Mouse (Mus musculus) stomach, embryonic 14.5 days (tissue): ENCODE data around the gene Trim69. TPM values are rescaled to one million over a fixed set of nuclear protein-coding genes. Genes with fewer than 3 reads are reported as not detected.
"Not testable (repeated sequence)": the region's sequence is repeated elsewhere in the genome, so short reads cannot be mapped to it uniquely, and the experiment has no call there.

ENCODE experiments used
- ATAC-seq: fragments of 200-750 bp; cut with Nextera tagmentation; 2 replicates; pipeline ENCODE4 v1.8.0; 2017; ENCODE audit warnings: low read depth, moderate TSS enrichment; ENCODE audit not compliant: insufficient number of reproducible peaks, insufficient read depth, low FRiP score
- H3K27ac ChIP-seq: fragments of 300-500 bp; sonication (generic); 2 replicates; pipeline ENCODE4 v1.5.1; 2014; ENCODE audit warnings: mild to moderate bottlenecking, low read length, moderate library complexity, mixed read lengths
- H3K27me3 ChIP-seq: fragments of 300-500 bp; sonication (generic); 2 replicates; pipeline ENCODE4 v1.6.1; 2014; ENCODE audit warnings: low read length, control low read depth, mixed read lengths; ENCODE audit not compliant: control insufficient read depth, insufficient read depth
- H3K36me3 ChIP-seq: fragments of 300-500 bp; sonication (generic); 2 replicates; pipeline ENCODE4 v1.6.1; 2014; ENCODE audit warnings: mild to moderate bottlenecking, control low read depth, low read length, moderate library complexity, mixed read lengths; ENCODE audit not compliant: control insufficient read depth, insufficient read depth
- H3K4me1 ChIP-seq: fragments of 300-500 bp; sonication (generic); 2 replicates; pipeline ENCODE4 v1.6.1; 2014; ENCODE audit warnings: low read length, control low read depth, mixed read lengths; ENCODE audit not compliant: control insufficient read depth, insufficient read depth
- H3K4me2 ChIP-seq: fragments of 300-500 bp; sonication (generic); replicated peaks from 2 replicates; pipeline ENCODE4 v1.6.1; 2014; ENCODE audit warnings: low read depth, low read length, control low read depth
- H3K4me3 ChIP-seq: fragments of 300-500 bp; sonication (generic); 2 replicates; pipeline ENCODE4 v1.5.1; 2014; ENCODE audit warnings: low read depth, low read length, control low read depth
- H3K9ac ChIP-seq: fragments of 300-500 bp; sonication (generic); replicated peaks from 2 replicates; pipeline ENCODE4 v1.6.1; 2014; ENCODE audit warnings: low read depth, mild to moderate bottlenecking, control low read depth, low read length, moderate library complexity, mixed read lengths
- H3K9me3 ChIP-seq: fragments of 300-500 bp; sonication (generic); 2 replicates; pipeline ENCODE4 v1.6.1; 2016; ENCODE audit warnings: low read depth, low read length, control low read depth; ENCODE audit not compliant: control insufficient read depth
- WGBS: fragments of 180-500 bp; shearing (Covaris S2); extraction: QIAGEN DNeasy Blood & Tissue Kit; methylation state at CpG from one replicate; pipeline ENCODE4 v1.1.7; 2014; 5-methylcytosine and 5-hydroxymethylcytosine counted together
- polyA plus RNA-seq: library from polyadenylated mRNA; unstranded; fragments of >200 nt; fragmentation: Nextera tagmentation; extraction: Ambion mirVana; gene quantifications from 2 replicates; pipeline ENCODE4 v1.2.1, GENCODE M21; 2014

The Trim69 gene
- polyA plus RNA-seq, 1 experiment from 2014 or later, result 0.23 TPM

DNA sequence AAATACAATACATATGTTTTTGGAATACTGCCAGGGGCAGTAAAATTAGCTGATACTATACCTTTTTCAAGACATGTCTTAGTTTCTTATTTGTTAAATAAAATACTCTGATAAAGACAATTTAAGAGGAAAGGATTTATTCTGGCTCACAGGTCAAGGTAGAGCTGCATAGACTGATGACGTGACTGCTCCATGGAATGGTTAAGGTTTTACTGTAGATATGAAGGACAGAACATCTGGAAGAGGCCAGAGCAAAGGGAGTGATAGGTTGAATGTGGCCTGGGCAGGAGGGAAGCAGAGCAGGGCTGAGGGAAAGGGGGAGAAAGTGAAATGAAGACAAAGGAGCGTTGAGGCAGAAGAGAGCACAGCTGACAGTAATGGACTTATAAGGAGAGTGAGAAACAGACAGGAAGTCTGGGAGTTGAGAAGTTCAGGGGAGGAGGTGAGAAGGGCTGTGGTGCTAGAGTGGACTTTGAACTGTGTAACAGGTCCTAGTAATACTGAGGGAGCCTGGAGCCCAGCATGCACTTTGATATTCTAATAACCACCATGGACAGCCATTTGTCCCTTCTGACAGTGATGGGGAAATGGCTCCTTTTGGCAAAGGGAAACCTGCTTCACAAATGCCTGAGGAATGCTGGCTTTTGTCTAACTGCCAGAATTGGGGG is 46.1 kb downstream of the Trim69 start:
- Histone ChIP-seq H3K27ac (no peak overlapping the region), H3K9me3 (no peaks in the 10 kb centered on the region)
- peak; percentile 58; the same call in 1 of the 2 replicates for ATAC-seq

GRCm38 (mm10) chr2:122210534-122211228 is 50.2 kb downstream of the Trim69 start:
- no peaks in the 10 kb centered on the region for H3K9me3 ChIP-seq
- no peak overlapping the region for H3K4me2 ChIP-seq
- no peak overlapping the region for H3K4me3 ChIP-seq
- 57% methylated on average over 3 of the region's 3 CpGs for WGBS
- no peaks in the 10 kb centered on the region for H3K27me3 ChIP-seq
- H3K4me1 ChIP-seq, result no peaks in the 10 kb centered on the region
- no peak for ATAC-seq
- H3K27ac ChIP-seq, result no peak overlapping the region
- H3K9ac ChIP-seq, result no peak overlapping the region
- no peaks in the 10 kb centered on the region for H3K36me3 ChIP-seq

More for the DNA sequence above, 46.1 kb downstream of the Trim69 start:
- Histone ChIP-seq H3K4me3 (no peak overlapping the region), H3K9ac (no peak overlapping the region), H3K4me2 (no peak overlapping the region), H3K27me3 (no peaks in the 10 kb centered on the region), H3K36me3 (no peaks in the 10 kb centered on the region), H3K4me1 (no peaks in the 10 kb centered on the region)
- 47% methylated on average over 2 of the region's 2 CpGs for WGBS

DNA sequence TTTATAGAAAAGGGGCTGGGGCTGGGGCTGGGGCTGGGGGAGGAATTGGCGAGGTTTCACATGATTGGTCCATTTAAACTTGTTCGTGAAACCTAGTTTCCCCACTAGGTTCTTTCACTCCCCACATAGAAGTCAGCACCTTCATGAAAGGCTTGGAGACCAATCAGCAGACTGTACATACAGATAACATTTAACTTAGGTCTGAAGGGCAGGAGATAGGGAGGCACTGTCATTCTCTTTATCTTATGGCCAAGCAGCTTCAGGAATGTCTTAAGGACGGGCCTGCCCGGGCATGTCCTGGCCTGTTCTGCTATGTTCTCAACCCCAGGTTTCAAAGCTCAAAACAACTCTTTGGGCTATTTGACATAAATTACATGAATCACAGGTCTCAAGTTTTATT is 56.6 kb downstream of the Trim69 start:
- not testable (repeated sequence) for ATAC-seq, H3K9me3 ChIP-seq, H3K4me1 ChIP-seq, H3K9ac ChIP-seq, H3K27ac ChIP-seq, H3K27me3 ChIP-seq, H3K4me3 ChIP-seq, H3K4me2 ChIP-seq, H3K36me3 ChIP-seq
- WGBS, result 85% methylated on average over 4 of the region's 4 CpGs

- no peaks in the 10 kb centered on the region for H3K4me1 ChIP-seq
- no peak for ATAC-seq
- no peaks in the 10 kb centered on the region for H3K36me3 ChIP-seq
- no peak overlapping the region for H3K9ac ChIP-seq
- no peak overlapping the region for H3K4me3 ChIP-seq
- no peak overlapping the region for H3K4me2 ChIP-seq
- no peaks in the 10 kb centered on the region for H3K9me3 ChIP-seq
- no peaks in the 10 kb centered on the region for H3K27me3 ChIP-seq
- H3K27ac ChIP-seq, result no peak overlapping the region
- WGBS, result 71% methylated on average over 2 of the region's 2 CpGs
Measured at GRCm38 (mm10) chr2:122218234-122218633, 57.7 kb downstream of the Trim69 start.

- Histone ChIP-seq H3K4me2 (no peak overlapping the region), H3K9me3 (no peaks in the 10 kb centered on the region), H3K4me3 (no peak overlapping the region), H3K27ac (no peak overlapping the region), H3K9ac (no peak overlapping the region), H3K27me3 (no peaks in the 10 kb centered on the region), H3K4me1 (no peaks in the 10 kb centered on the region), H3K36me3 (no peaks in the 10 kb centered on the region)
- no peak for ATAC-seq
- 37% methylated on average over 4 of the region's 4 CpGs for WGBS
Measured at GRCm38 (mm10) chr2:122221378-122221777, 60.9 kb downstream of the Trim69 start.

GRCm38 (mm10) chr2:122221798-122222197 is 61.3 kb downstream of the Trim69 start:
- no peaks in the 10 kb centered on the region for H3K9me3 ChIP-seq
- H3K36me3 ChIP-seq, result no peaks in the 10 kb centered on the region
- H3K4me3 ChIP-seq, result no peak overlapping the region
- no peak overlapping the region for H3K27ac ChIP-seq
- H3K4me2 ChIP-seq, result no peak overlapping the region
- 28% methylated on average over 5 of the region's 5 CpGs for WGBS
- no peaks in the 10 kb centered on the region for H3K27me3 ChIP-seq
- no peaks in the 10 kb centered on the region for H3K4me1 ChIP-seq
- H3K9ac ChIP-seq, result no peak overlapping the region
- ATAC-seq, result no peak

DNA sequence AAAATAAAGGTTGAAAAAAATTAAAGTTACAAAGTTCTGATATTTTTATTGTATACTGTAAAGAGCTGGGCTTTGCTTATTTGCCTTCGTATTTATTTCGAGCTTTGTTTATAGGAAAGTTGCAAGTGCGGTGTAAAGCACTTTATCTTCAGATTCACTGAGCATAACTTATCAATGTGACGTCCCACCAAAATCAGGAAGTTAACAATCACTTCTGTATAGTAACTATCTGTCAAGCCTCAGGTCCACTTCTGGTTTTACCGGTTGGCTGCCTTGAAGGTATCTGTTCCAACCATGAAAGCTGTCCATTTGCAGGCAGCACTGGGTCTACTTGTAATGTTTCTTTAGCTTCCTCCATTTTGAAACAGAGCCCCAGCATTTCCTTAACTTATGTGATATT is 61.8 kb downstream of the Trim69 start:
- H3K36me3 ChIP-seq, result no peaks in the 10 kb centered on the region
- no peak overlapping the region for H3K4me3 ChIP-seq
- no peaks in the 10 kb centered on the region for H3K4me1 ChIP-seq
- 51% methylated on average over 5 of the region's 5 CpGs for WGBS
- H3K27ac ChIP-seq, result no peak overlapping the region
- no peaks in the 10 kb centered on the region for H3K27me3 ChIP-seq
- no peaks in the 10 kb centered on the region for H3K9me3 ChIP-seq
- no peak overlapping the region for H3K4me2 ChIP-seq
- H3K9ac ChIP-seq, result no peak overlapping the region
- ATAC-seq, result no peak

- ATAC-seq, result no peak
- Histone ChIP-seq H3K9me3 (no peaks in the 10 kb centered on the region), H3K4me2 (no peak overlapping the region)
Measured at GRCm38 (mm10) chr2:122223654-122224053, 63.2 kb downstream of the Trim69 start.

More at GRCm38 (mm10) chr2:122223654-122224053, 63.2 kb downstream of the Trim69 start:
- Histone ChIP-seq H3K36me3 (no peaks in the 10 kb centered on the region), H3K4me3 (no peak overlapping the region), H3K9ac (no peak overlapping the region), H3K27me3 (no peaks in the 10 kb centered on the region), H3K4me1 (no peaks in the 10 kb centered on the region), H3K27ac (no peak overlapping the region)
